Mouse (Mus musculus) cortical plate, adult 2 months (tissue): ENCODE measurements at regions not wholly inside any gene's neighbourhood (a gene's known extent, or its start where the extent isn't known, plus 50 kb on each side); places are given as distances from the start of the nearest gene placed in this dataset.

Experiments
- CTCF ChIP-seq: fragments of 200-500 bp; IDR thresholded peaks from 2 replicates; pipeline ENCODE4 v1.5.1; 2011; ENCODE audit warnings: mild to moderate bottlenecking, control low read depth, low read length; ENCODE audit not compliant: insufficient read depth; ENCODE audit errors: extremely low read depth
- POLR2A ChIP-seq: fragments of 200-500 bp; IDR thresholded peaks from 2 replicates; pipeline ENCODE4 v1.6.1; 2011; ENCODE audit warnings: mild to moderate bottlenecking, low read length, control low read depth; ENCODE audit not compliant: insufficient read depth; ENCODE audit errors: extremely low read depth

- no peak for TF ChIP-seq POLR2A
- no peak for TF ChIP-seq CTCF
Measured at GRCm38 (mm10) chr9:32030203-32030602, 85.7 kb upstream of the Arhgap32 start.
